15 mouse cellular contexts compared by ENCODE assay signal in the genomic region with DNA sequence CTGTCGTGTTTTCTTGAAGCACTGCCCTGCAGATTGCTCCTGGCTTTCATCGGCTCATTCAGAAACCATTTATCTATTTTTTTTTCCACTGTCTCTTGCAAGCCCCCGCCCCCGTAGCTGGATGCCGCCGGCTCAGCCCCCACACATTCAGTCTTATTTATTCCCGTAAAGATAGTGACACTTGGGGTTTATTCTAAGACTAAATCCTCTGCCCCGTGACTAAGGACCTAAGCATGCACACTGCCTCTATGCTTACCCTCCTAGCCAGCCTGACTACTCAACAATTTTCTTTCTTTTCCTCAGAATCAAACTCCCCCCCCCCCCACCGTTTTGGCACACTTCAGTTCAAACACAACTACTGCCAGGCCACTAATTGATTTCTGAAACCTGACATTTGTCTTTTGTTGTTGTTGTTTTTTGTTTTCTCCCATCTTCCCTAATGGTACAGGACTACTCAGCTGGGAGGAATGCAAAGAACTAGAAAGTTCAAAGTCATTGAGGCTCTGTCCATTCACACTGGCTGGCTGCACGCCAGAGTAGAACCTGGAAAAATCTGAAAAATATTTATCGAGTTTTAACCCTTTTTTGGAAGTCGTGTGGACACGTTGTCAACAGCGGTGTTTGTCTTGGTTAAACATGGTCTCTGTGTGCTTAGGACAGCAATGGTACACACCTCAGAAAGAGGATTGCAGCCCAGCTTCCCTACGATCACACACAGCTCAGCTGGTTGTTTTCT. TPM values are rescaled to one million over a fixed set of nuclear protein-coding genes. Genes with fewer than 3 reads are reported as not detected.
DNase-seq lines count a peak whose midpoint lies in the region; ATAC-seq and TF ChIP-seq lines count a peak whose summit lies in the region.
"Had no signal": no experiment of that assay in that cellular context is flagged by ENCODE, and none has a peak within 500 bp of the region (broad histone marks: within the 10 kb centered on the region; RNA-seq: fewer than 3 reads in every experiment).

No protein-coding gene starts in this region.

- H3K4me1 ChIP-seq in heart, embryonic 13.5 days, result peaks cover 9% of the 10 kb centered on the region
- peaks cover 5 to 12% of the 10 kb centered on the region in 2 experiments; a peak in 3 of 4 replicates for H3K4me1 ChIP-seq in MEL (ENCODE audit: control insufficient read depth in 1 of 2, insufficient read depth in 2 of 2, low read length in 2 of 2)
- H3K4me1 ChIP-seq in small intestine, adult 2 months (ENCODE audit: control insufficient read depth, insufficient read depth, insufficient read length, low read length), result no peaks in the 10 kb centered on the region; the same call in 1 of the 2 replicates
- H3K4me1 ChIP-seq in hindbrain, embryonic 10.5 days (replicated peaks), result peaks cover 14% of the 10 kb centered on the region; the same call in 1 of the 2 replicates

- no peak for TF ChIP-seq POLR2A in MEL (IDR thresholded peaks at IDR 0.05; ENCODE audit: control insufficient read depth in 1 of 2, insufficient read depth in 1 of 2, low read depth in 1 of 2, low read length in 2 of 2, poor library complexity in 1 of 2)
- no peak for TF ChIP-seq POLR2A in small intestine, adult 2 months (IDR thresholded peaks at IDR 0.05; ENCODE audit: low read depth, low read length)

- no peaks in the 10 kb centered on the region for H3K9me3 ChIP-seq in heart, embryonic 13.5 days
- no peaks in the 10 kb centered on the region for H3K9me3 ChIP-seq in MEL (replicated peaks; ENCODE audit: insufficient read depth, low read length)
- no peaks in the 10 kb centered on the region for H3K9me3 ChIP-seq in hindbrain, embryonic 10.5 days
- H3K9me3 ChIP-seq: forebrain, embryonic 13.5 days; midbrain, embryonic 15.5 days; neural tube, embryonic 12.5 days had no signal

- WGBS in heart, embryonic 13.5 days, result 33% methylated on average over 15 of the region's 15 CpGs
- 19% methylated on average over 15 of the region's 15 CpGs for WGBS in small intestine, adult 2 months
- WGBS in hindbrain, embryonic 10.5 days, result 70% methylated on average over 15 of the region's 15 CpGs

- ATAC-seq in heart, embryonic 13.5 days (ENCODE audit: extremely low read depth, insufficient number of reproducible peaks, low FRiP score, low TSS enrichment), result no peak
- ATAC-seq: CD4-positive, CD25-positive, alpha-beta regulatory T cell, adult 4 months; forebrain, embryonic 13.5 days; midbrain, embryonic 15.5 days had no signal

- H3K4me2 ChIP-seq in heart, embryonic 13.5 days, result peak overlapping the region; percentile 40
- H3K4me2 ChIP-seq: forebrain, embryonic 13.5 days; midbrain, embryonic 15.5 days; neural tube, embryonic 12.5 days had no signal

- TF ChIP-seq EP300 in MEL (IDR thresholded peaks at IDR 0.05; ENCODE audit: low read depth in 1 of 2, low read length in 2 of 2), result no peak

- no peak overlapping the region; the same call in 1 of the 2 replicates for H3K9ac ChIP-seq in heart, embryonic 13.5 days
- peak overlapping the region; percentile 45 for H3K9ac ChIP-seq in MEL (ENCODE audit: control insufficient read depth, low read depth, low read length, poor library complexity, severe bottlenecking)
- H3K9ac ChIP-seq: forebrain, embryonic 13.5 days; midbrain, embryonic 15.5 days; neural tube, embryonic 12.5 days had no signal

- intact Hi-C loops in heart, postnatal 25 days (cut with DNase I), result loop anchor here (5.0 kb wide), 1 partner anchor 153 kb away; no protein-coding TSS in a partner anchor

- no peak overlapping the region for H3K27ac ChIP-seq in heart, embryonic 13.5 days (replicated peaks)
- no peak overlapping the region for H3K27ac ChIP-seq in MEL (ENCODE audit: control insufficient read depth, low read depth, low read length)
- H3K27ac ChIP-seq in small intestine, adult 2 months (ENCODE audit: insufficient read depth, low read depth, low read length), result peak overlapping the region; percentile 83
- H3K27ac ChIP-seq in hindbrain, embryonic 10.5 days, result no peak overlapping the region
- H3K27ac ChIP-seq: forebrain, embryonic 13.5 days; kidney, postnatal 0 days; midbrain, embryonic 15.5 days; neural tube, embryonic 12.5 days had no signal

- DNase-seq in heart, postnatal 25 days (ENCODE audit: low spot score), result no peak
- peak; percentile 64 for DNase-seq in 3T3-L1 (ENCODE audit: low read depth, low spot score)
- DNase-seq in MEL (ENCODE audit: low read depth, low spot score), result peak; percentile 44
- no peak for DNase-seq in hindbrain, embryonic 10.5 days (ENCODE audit: low spot score)
- DNase-seq in kidney, postnatal 10 days, result no peak
- DNase-seq: cerebellum, adult 9-11 months; right cerebral cortex, postnatal 14 days; thymus, postnatal 4 days had no signal

- H3K36me3 ChIP-seq in heart, embryonic 13.5 days, result no peaks in the 10 kb centered on the region
- H3K36me3 ChIP-seq in MEL (ENCODE audit: control insufficient read depth in 1 of 2, insufficient read depth in 2 of 2, low read length in 2 of 2), result peaks cover 0 to 12% of the 10 kb centered on the region in 2 experiments; a peak in 2 of 4 replicates
- peaks cover 9% of the 10 kb centered on the region; the same call in 1 of the 2 replicates for H3K36me3 ChIP-seq in small intestine, adult 2 months (ENCODE audit: control insufficient read depth, insufficient read depth, low read length)
- no peaks in the 10 kb centered on the region for H3K36me3 ChIP-seq in hindbrain, embryonic 10.5 days
- H3K36me3 ChIP-seq: midbrain, embryonic 15.5 days; neural tube, embryonic 12.5 days had no signal

- no peak overlapping the region for H3K4me3 ChIP-seq in heart, embryonic 13.5 days
- H3K4me3 ChIP-seq in MEL (ENCODE audit: control insufficient read depth in 1 of 2, insufficient read depth in 1 of 2, low read depth in 2 of 2, low read length in 2 of 2), result peak overlapping the region; percentile 29 to 34
- peak overlapping the region; percentile 33 for H3K4me3 ChIP-seq in small intestine, adult 2 months (ENCODE audit: low read depth, low read length)
- H3K4me3 ChIP-seq in hindbrain, embryonic 10.5 days, result no peak overlapping the region
- H3K4me3 ChIP-seq: forebrain, embryonic 13.5 days; midbrain, embryonic 15.5 days; neural tube, embryonic 12.5 days had no signal

- peaks cover 22% of the 10 kb centered on the region; the same call in 1 of the 2 replicates for H3K27me3 ChIP-seq in heart, embryonic 13.5 days (replicated peaks)
- no peaks in the 10 kb centered on the region for H3K27me3 ChIP-seq in MEL (ENCODE audit: control insufficient read depth in 1 of 2, insufficient read depth in 2 of 2, low read length in 2 of 2)
- H3K27me3 ChIP-seq in small intestine, adult 2 months (ENCODE audit: control insufficient read depth, insufficient read depth, low read length), result no peaks in the 10 kb centered on the region
- H3K27me3 ChIP-seq in hindbrain, embryonic 10.5 days (ENCODE audit: insufficient read depth, poor library complexity, severe bottlenecking), result peaks cover 50% of the 10 kb centered on the region

- TF ChIP-seq CTCF in MEL (IDR thresholded peaks at IDR 0.05 in 2 of 3, conservative IDR thresholded peaks at IDR 0.05 in 1 of 3; ENCODE audit: control insufficient read depth in 1 of 3, insufficient read depth in 1 of 3, low read depth in 2 of 3, low read length in 3 of 3, poor library complexity in 1 of 3, severe bottlenecking in 1 of 3), result no peak
- TF ChIP-seq CTCF in small intestine, adult 2 months (IDR thresholded peaks at IDR 0.05; ENCODE audit: extremely low read depth, insufficient read length, insufficient replicate concordance, low read depth, low read length), result no peak

- peaks cover 7% of the 10 kb centered on the region; the same call in 1 of the 2 replicates for H3K79me2 ChIP-seq in MEL (ENCODE audit: control insufficient read depth, insufficient read depth, low read length, poor library complexity)

- TF ChIP-seq RAD21 in MEL (IDR thresholded peaks at IDR 0.05; ENCODE audit: low read depth, low read length), result no peak

TF ChIP-seq in MEL, 35 proteins besides CTCF, POLR2A, EP300 and RAD21:
- no peak for TF ChIP-seq TAL1 (IDR thresholded peaks at IDR 0.05; ENCODE audit: low read length)
- TF ChIP-seq ETS1 (IDR thresholded peaks at IDR 0.05; ENCODE audit: low read depth, low read length), result no peak
- TF ChIP-seq TCF12 (IDR thresholded peaks at IDR 0.05; ENCODE audit: low read depth, low read length), result no peak
- TF ChIP-seq ZMIZ1 (IDR thresholded peaks at IDR 0.05; ENCODE audit: low read depth, low read length), result no peak
- no peak for TF ChIP-seq USF2 (IDR thresholded peaks at IDR 0.05; ENCODE audit: borderline replicate concordance in 1 of 2, insufficient read depth in 1 of 2, low read depth in 1 of 2, low read length in 2 of 2)
- TF ChIP-seq POLR2AphosphoS5 (IDR thresholded peaks at IDR 0.05; ENCODE audit: borderline replicate concordance, low read depth, low read length), result no peak
- no peak for TF ChIP-seq MYC (IDR thresholded peaks at IDR 0.05; ENCODE audit: low read depth, low read length)
- TF ChIP-seq MEF2A (IDR thresholded peaks at IDR 0.05; ENCODE audit: extremely low read depth, insufficient replicate concordance, low read depth, low read length, poor library complexity, severe bottlenecking), result no peak
- no peak for TF ChIP-seq ELF1 (IDR thresholded peaks at IDR 0.05; ENCODE audit: low read depth, low read length)
- TF ChIP-seq KAT2A (conservative IDR thresholded peaks at IDR 0.05; ENCODE audit: low read depth, low read length), result no peak
- TF ChIP-seq CHD2 (IDR thresholded peaks at IDR 0.05; ENCODE audit: low read length), result no peak
- no peak for TF ChIP-seq POLR2AphosphoS2 (IDR thresholded peaks at IDR 0.05; ENCODE audit: low read length)
- TF ChIP-seq NRF1 (IDR thresholded peaks at IDR 0.05; ENCODE audit: insufficient read depth, low read depth, low read length, poor library complexity, severe bottlenecking), result no peak

RNA-seq across cellular contexts. Expression of a gene that starts 2.7 kb away (rescaled TPM):
- polyA plus RNA-seq in heart, embryonic 13.5 days (2015; fragmentation: Nextera tagmentation; extraction: Ambion mirVana), result 2.2 and 2.3 TPM in 2 replicates
- 1 to 10 TPM; 1.1 TPM for total RNA-seq in heart, postnatal 25 days (2021)
- 0.69 and 0.92 TPM in 2 replicates for total RNA-seq in MEL (2012; rRNA removed)
- 1 to 10 TPM in 1 of 2 experiments, not detected in 1; 3.9 TPM for polyA plus RNA-seq in MEL (2012; ENCODE audit: insufficient read depth in 1 of 2, insufficient read length in 2 of 2, low read depth in 1 of 2, low replicate concordance in 2 of 2, missing spikeins in 1 of 2)
- 77.7 and 232 TPM in 2 replicates for polyA plus RNA-seq in small intestine, adult 2 months (2012; rRNA removed)
- polyA plus RNA-seq in hindbrain, embryonic 10.5 days (2016; fragmentation: Nextera tagmentation; extraction: Ambion mirVana), result 1.3 and 1.6 TPM in 2 replicates

Comparison
In these comparisons a context has a peak if more than half of its experiments do, and no peak if none do; other contexts are left out.
1. H3K4me3 ChIP-seq: peak in MEL (2 of 2) and small intestine, adult 2 months (single experiment); none in heart, embryonic 13.5 days (single experiment) and hindbrain, embryonic 10.5 days (single experiment).
2. DNase-seq: peak in 3T3-L1 (single experiment) and MEL (single experiment); none in heart, postnatal 25 days (single experiment), hindbrain, embryonic 10.5 days (single experiment) and kidney, postnatal 10 days (single experiment).